Mouse (Mus musculus) heart, embryonic 13.5 days (tissue): ENCODE results near the gene Efs. TPM values are rescaled to one million over a fixed set of nuclear protein-coding genes. Genes with fewer than 3 reads are reported as not detected.

Experiments
- ATAC-seq: fragments of 200-750 bp; cut with Nextera tagmentation; 2 replicates; pipeline ENCODE4 v1.8.0; 2017; ENCODE audit warnings: moderate TSS enrichment; ENCODE audit not compliant: insufficient number of reproducible peaks, low FRiP score, low TSS enrichment; ENCODE audit errors: extremely low read depth
- H3K27ac ChIP-seq: fragments of 300-500 bp; sonication (generic); replicated peaks from 2 replicates; pipeline ENCODE4 v1.5.1; 2015; ENCODE audit warnings: moderate library complexity, mild to moderate bottlenecking, inconsistent platforms
- H3K27me3 ChIP-seq: fragments of 300-500 bp; sonication (generic); replicated peaks from 2 replicates; pipeline ENCODE4 v1.6.1; 2015; ENCODE audit warnings: mild to moderate bottlenecking, inconsistent platforms
- H3K36me3 ChIP-seq: fragments of 300-500 bp; sonication (generic); 2 replicates; pipeline ENCODE4 v1.6.1; 2015; ENCODE audit warnings: mild to moderate bottlenecking, inconsistent platforms
- H3K4me1 ChIP-seq: fragments of 300-500 bp; sonication (generic); 2 replicates; pipeline ENCODE4 v1.6.1; 2015; ENCODE audit warnings: inconsistent platforms
- H3K4me2 ChIP-seq: fragments of 300-500 bp; sonication (generic); 2 replicates; pipeline ENCODE4 v1.6.1; 2015; ENCODE audit warnings: inconsistent platforms, mild to moderate bottlenecking, moderate library complexity
- H3K4me3 ChIP-seq: fragments of 300-500 bp; sonication (generic); 2 replicates; pipeline ENCODE4 v1.5.1; 2015; ENCODE audit warnings: moderate library complexity, mild to moderate bottlenecking, inconsistent platforms
- H3K9ac ChIP-seq: fragments of 300-500 bp; sonication (generic); 2 replicates; pipeline ENCODE4 v1.6.1; 2015; ENCODE audit warnings: inconsistent platforms, mild to moderate bottlenecking, moderate library complexity
- H3K9me3 ChIP-seq: fragments of 300-500 bp; sonication (generic); 2 replicates; pipeline ENCODE4 v1.6.1; 2016; ENCODE audit warnings: inconsistent platforms
- whole genome bisulfite sequencing: fragments of 180-500 bp; shearing (Covaris S2); methylation state at CpG from one replicate; pipeline ENCODE4 v1.1.7; 2015; ENCODE audit warnings: mixed read lengths; 5-methylcytosine and 5-hydroxymethylcytosine counted together
- polyA plus RNA-seq: library from polyadenylated mRNA; unstranded; fragments of >200 nt; fragmentation: Nextera tagmentation; extraction: Ambion mirVana; gene quantifications from 2 replicates; pipeline ENCODE4 v1.2.1, GENCODE M21; 2015

The Efs gene
- polyA plus RNA-seq, 1 experiment from 2014 or later = 13.3 TPM

GRCm38 (mm10) chr14:54937361-54938182, 11.6 kb upstream of the Efs start:
- no peak overlapping the region for H3K4me3 ChIP-seq
- 0 out of 2 replicates have a peak overlapping the region, but pooled peaks have one; percentile 14 for H3K9ac ChIP-seq
- ATAC-seq = no peak
- H3K9me3 ChIP-seq = no peaks in the 10 kb centered on the region
- no peak overlapping the region for H3K4me2 ChIP-seq
- peaks cover 13% of the 10 kb centered on the region for H3K27me3 ChIP-seq
- 0 out of 2 replicates have a peak overlapping the region, but pooled peaks have one; percentile 28 for H3K27ac ChIP-seq
- 60% methylated on average over 16 of the region's 16 CpGs for WGBS
- H3K36me3 ChIP-seq = peaks cover 29% of the 10 kb centered on the region
- peaks cover 29% of the 10 kb centered on the region for H3K4me1 ChIP-seq

- ATAC-seq = no peak
- Histone ChIP-seq H3K27me3 (peaks cover 13% of the 10 kb centered on the region), H3K4me2 (0 out of 2 replicates have a peak overlapping the region, but pooled peaks have one; percentile 2), H3K9me3 (no peaks in the 10 kb centered on the region), H3K4me1 (peaks cover 30% of the 10 kb centered on the region), H3K27ac (0 out of 2 replicates have a peak overlapping the region, but pooled peaks have one; percentile 25), H3K9ac (0 out of 2 replicates have a peak overlapping the region, but pooled peaks have one; percentile 25), H3K36me3 (peaks cover 22% of the 10 kb centered on the region), H3K4me3 (no peak overlapping the region)
- WGBS = 30% methylated on average over 6 of the region's 6 CpGs
Measured at GRCm38 (mm10) chr14:54936831-54937160, 10.9 kb upstream of the Efs start.

GRCm38 (mm10) chr14:54935904-54936830, 10.2 kb upstream of the Efs start, which contains the start of gene Cmtm5:
Cmtm5 (plus strand) TSS chr14:54936261.
- Histone ChIP-seq H3K27ac (peak within 1 kb of the TSS; percentile 25; the same call in 1 of the 2 replicates), H3K9ac (peak within 1 kb of the TSS; percentile 25; the same call in 1 of the 2 replicates), H3K27me3 (peaks cover 13% of the 10 kb centered on the region), H3K4me2 (0 out of 2 replicates have a peak within 1 kb of the TSS, but pooled peaks have one; percentile 2), H3K9me3 (no peaks in the 10 kb centered on the region), H3K4me1 (peaks cover 30% of the 10 kb centered on the region), H3K4me3 (no peak within 1 kb of the TSS), H3K36me3 (peaks cover 15% of the 10 kb centered on the region)
- ATAC-seq = no peak
- 18% methylated on average over 8 of the region's 8 CpGs for WGBS

- Histone ChIP-seq H3K27me3 (peaks cover 23% of the 10 kb centered on the region), H3K4me3 (no peak within 1 kb of the TSS), H3K9ac (no peak within 1 kb of the TSS), H3K4me1 (peaks cover 30% of the 10 kb centered on the region), H3K27ac (no peak within 1 kb of the TSS), H3K36me3 (no peaks in the 10 kb centered on the region), H3K9me3 (no peaks in the 10 kb centered on the region), H3K4me2 (no peak within 1 kb of the TSS)
- no peak for ATAC-seq
- WGBS = 26% methylated on average over 6 of the region's 6 CpGs
Measured at GRCm38 (mm10) chr14:54932645-54933150, 6.8 kb upstream of the Efs start, which contains the start of gene Il25. Il25 (plus strand) TSS chr14:54932695.

GRCm38 (mm10) chr14:54930431-54930830, 4.5 kb upstream of the Efs start:
- peaks cover 35% of the 10 kb centered on the region for H3K4me1 ChIP-seq
- no peak overlapping the region for H3K4me2 ChIP-seq
- no peaks in the 10 kb centered on the region for H3K9me3 ChIP-seq
- ATAC-seq = no peak
- no peak overlapping the region for H3K9ac ChIP-seq
- no peak overlapping the region for H3K27ac ChIP-seq
- 33% methylated on average over 2 of the region's 2 CpGs for WGBS
- H3K27me3 ChIP-seq = peaks cover 45% of the 10 kb centered on the region
- H3K4me3 ChIP-seq = no peak overlapping the region
- no peaks in the 10 kb centered on the region for H3K36me3 ChIP-seq

- Histone ChIP-seq H3K4me1 (peaks cover 41% of the 10 kb centered on the region), H3K9ac (no peak overlapping the region), H3K4me2 (no peak overlapping the region), H3K36me3 (no peaks in the 10 kb centered on the region), H3K27me3 (peaks cover 46% of the 10 kb centered on the region), H3K9me3 (no peaks in the 10 kb centered on the region), H3K4me3 (no peak overlapping the region), H3K27ac (no peak overlapping the region)
- WGBS = 50% methylated on average over 5 of the region's 5 CpGs
- no peak for ATAC-seq
Measured at GRCm38 (mm10) chr14:54929801-54930200, 3.9 kb upstream of the Efs start.

- WGBS = 37% methylated on average over 7 of the region's 7 CpGs
- Histone ChIP-seq H3K9me3 (no peaks in the 10 kb centered on the region), H3K4me1 (peaks cover 48% of the 10 kb centered on the region), H3K4me2 (peak overlapping the region; percentile 96), H3K27me3 (peaks cover 42% of the 10 kb centered on the region), H3K36me3 (peaks cover 2% of the 10 kb centered on the region; the same call in 1 of the 2 replicates), H3K4me3 (peak overlapping the region; percentile 66), H3K27ac (peak overlapping the region; percentile 93), H3K9ac (peak overlapping the region; percentile 91)
- ATAC-seq = no peak
Measured at GRCm38 (mm10) chr14:54927296-54927695, 1.4 kb upstream of the Efs start.

GRCm38 (mm10) chr14:54926401-54927158, 654 bp upstream of the Efs start:
- Histone ChIP-seq H3K4me3 (peak overlapping the region; percentile 66), H3K9me3 (no peaks in the 10 kb centered on the region; the same call in 1 of the 2 replicates), H3K4me2 (peak overlapping the region; percentile 96), H3K27ac (peak overlapping the region; percentile 93), H3K9ac (peak overlapping the region; percentile 91), H3K4me1 (peaks cover 48% of the 10 kb centered on the region), H3K36me3 (peaks cover 9% of the 10 kb centered on the region), H3K27me3 (peaks cover 42% of the 10 kb centered on the region)
- ATAC-seq = peak; percentile 52; the same call in 1 of the 2 replicates
- under 1% methylated on average over 46 of the region's 58 CpGs for WGBS

- H3K27me3 ChIP-seq = peaks cover 42% of the 10 kb centered on the region
- 26% methylated on average over 7 of the region's 7 CpGs for WGBS
Measured at GRCm38 (mm10) chr14:54924641-54925348, 1.1 kb downstream of the Efs start.

More at GRCm38 (mm10) chr14:54924641-54925348, 1.1 kb downstream of the Efs start:
- ATAC-seq = peak; percentile 33; the same call in 1 of the 2 replicates
- Histone ChIP-seq H3K27ac (peak overlapping the region; percentile 93), H3K4me2 (peak overlapping the region; percentile 96), H3K9ac (peak overlapping the region; percentile 91), H3K4me1 (peaks cover 44% of the 10 kb centered on the region), H3K9me3 (no peaks in the 10 kb centered on the region; the same call in 1 of the 2 replicates), H3K4me3 (peak overlapping the region; percentile 66), H3K36me3 (peaks cover 27% of the 10 kb centered on the region)
